Mouse (Mus musculus) T-cell, adult 66 days (primary cell): ENCODE data around the gene Blnk. TPM values are rescaled to one million over a fixed set of nuclear protein-coding genes. Genes with fewer than 3 reads are reported as not detected.

Experiments
- total RNA-seq, 2 experiments: library from RNA; stranded (reverse); gene quantifications; 3 replicates in 1 of 2; 4 replicates in 1 of 2; pipeline ENCODE4 v1.2.4; 2023

The Blnk gene
- total RNA-seq, result 1 to 10 TPM; 1.0 to 2.9 TPM

GRCm38 (mm10) chr19:40994057-40994585 is at the start of gene Blnk:
Gene Blnk, minus strand, starts transcription at chr19:40994535.

DNA sequence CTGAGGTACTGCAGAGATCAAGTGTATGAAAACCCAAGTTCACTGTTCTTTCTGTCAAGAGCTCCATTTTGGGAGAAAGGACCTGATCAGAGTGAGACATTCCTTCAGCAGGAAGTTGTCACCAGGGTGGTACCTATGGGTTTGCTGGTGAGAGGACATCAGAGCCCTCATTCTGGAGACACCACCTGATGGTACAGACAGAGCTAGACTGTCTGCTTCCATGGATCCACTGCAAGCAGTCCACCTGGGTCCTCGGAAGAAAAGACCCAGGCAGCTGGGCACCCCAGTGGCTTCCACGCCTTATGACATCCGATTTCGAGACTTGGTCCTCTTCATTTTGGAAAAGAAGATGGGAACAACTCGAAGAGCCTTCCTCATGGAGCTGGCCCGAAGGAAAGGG is 34.9 kb upstream of the Blnk start, which contains the start of gene Dntt:
Gene Dntt (plus strand): TSS at position 57 of the 400 bp plus-strand sequence.

DNA sequence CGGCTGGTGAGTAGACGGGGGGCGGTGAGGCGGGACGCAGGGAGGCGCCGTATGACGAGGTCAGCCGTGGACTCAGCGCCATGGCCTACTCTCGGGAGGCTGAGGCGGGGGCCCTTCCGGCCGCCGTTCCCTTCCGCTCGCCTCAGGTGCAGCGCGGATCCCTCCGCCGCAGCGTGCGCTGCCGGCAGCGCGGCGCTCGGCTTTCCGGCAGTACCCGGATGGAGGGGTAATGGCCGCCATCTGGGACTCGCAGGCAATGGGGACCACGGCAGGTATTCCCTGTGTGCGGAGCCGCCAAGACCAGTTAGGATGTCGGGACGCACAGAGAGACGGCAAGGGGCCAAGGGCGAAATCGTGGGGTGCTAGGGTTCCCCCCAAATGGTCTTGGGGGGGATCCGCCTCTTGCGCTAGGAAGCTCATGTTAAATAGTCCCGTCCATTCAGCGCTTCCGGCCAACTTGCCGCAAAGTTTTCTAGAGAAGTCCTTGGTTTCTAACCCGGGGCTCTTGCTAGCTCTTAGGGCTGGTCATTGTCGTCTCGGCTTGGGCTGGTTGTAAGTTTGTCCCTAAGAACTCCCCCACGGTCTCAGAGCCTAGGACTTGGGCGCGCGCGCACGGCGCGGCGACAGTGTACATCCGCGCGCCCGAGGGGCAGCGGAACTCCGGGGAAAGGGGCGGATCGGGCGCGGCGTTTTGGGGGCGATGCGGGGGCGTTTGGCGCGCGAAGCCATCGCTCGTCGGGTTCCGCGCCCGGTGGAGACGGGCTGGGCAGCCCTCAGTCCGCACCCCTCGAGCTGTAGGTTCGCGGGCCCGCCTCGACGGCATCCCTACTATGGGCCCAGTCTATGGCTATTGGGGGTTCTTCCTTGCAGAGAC is 99.6 kb downstream of the Blnk start, which contains the start of gene Zfp518a:
Gene Zfp518a (plus strand): TSS at position 187 of the 874 bp plus-strand sequence.

Other genes with a start within 250 kb of the Blnk start
- gene Cc2d2b, start 245.8 kb downstream of the Blnk start, total RNA-seq, result not detected
- gene Ccnj, start 163.3 kb downstream of the Blnk start, total RNA-seq, result 1 to 10 TPM; 7.5 to 8.5 TPM
- gene Zfp518a, start 99.8 kb downstream of the Blnk start, total RNA-seq, result 10 to 100 TPM; 19.7 TPM
- gene Dntt, start 34.7 kb upstream of the Blnk start, total RNA-seq, result 1 to 10 TPM; 2.9 to 3.5 TPM
- gene Opalin, start 82.6 kb upstream of the Blnk start, total RNA-seq, result not detected
- gene Tll2, start 212.3 kb upstream of the Blnk start, total RNA-seq, result under 1 TPM; 0.26 to 0.39 TPM